Mouse (Mus musculus) heart, adult 8-10 months (tissue): ENCODE measurements around the gene Rad51d. TPM values are rescaled to one million over a fixed set of nuclear protein-coding genes. Genes with fewer than 3 reads are reported as not detected.

ENCODE experiments used
- total RNA-seq, 4 experiments: library from RNA; stranded (reverse); gene quantifications; 2 replicates each; pipeline ENCODE4 v1.2.4; 2022

Gene Rad51d
- total RNA-seq, 4 experiments from 2014 or later, result 7.8 to 10.9 (median 9.9) TPM

Other genes starting within 250 kb of the Rad51d start
- under 1 TPM; 0.19 to 0.28 (median 0.27) TPM for gene Cct6b, start 126.3 kb downstream of the Rad51d start, total RNA-seq
- gene Zfp830, start 126.3 kb downstream of the Rad51d start, total RNA-seq, result 10 to 100 TPM; 12.4 to 13.9 (median 13.1) TPM
- 10 to 100 TPM; 13.7 to 16.8 (median 16.6) TPM for gene Lig3, start 109.5 kb downstream of the Rad51d start, total RNA-seq
- gene Rffl, start 19.4 kb downstream of the Rad51d start, total RNA-seq, result 1 to 10 TPM; 3.8 to 4.7 (median 4.7) TPM
- gene Fndc8, start 1.5 kb upstream of the Rad51d start, total RNA-seq, result not detected
- gene Nle1, start 17.8 kb upstream of the Rad51d start, total RNA-seq, result 10 to 100 TPM in 2 of 4 experiments, 1 to 10 TPM in 2; 7.0 to 13.0 (median 9.7) TPM
- 100 to 1,000 TPM; 170 to 223 (median 177) TPM for gene Unc45b, start 19.9 kb upstream of the Rad51d start, total RNA-seq
- 10 to 100 TPM; 43.9 to 65.9 (median 55.1) TPM for gene Slfn5, start 60.7 kb upstream of the Rad51d start, total RNA-seq
- gene Slfn9, start 101.2 kb upstream of the Rad51d start, total RNA-seq, result under 1 TPM; 0.56 to 0.72 (median 0.62) TPM
- gene Slfn8, start 130.2 kb upstream of the Rad51d start, total RNA-seq, result under 1 TPM; 0.43 to 0.76 (median 0.67) TPM
- gene Slfn2, start 174.5 kb upstream of the Rad51d start, total RNA-seq, result 1 to 10 TPM; 1.8 to 4.6 (median 2.3) TPM
- under 1 TPM in 3 of 4 experiments, not detected in 1; 0.12 to 0.66 (median 0.14) TPM for gene Slfn1, start 226.2 kb upstream of the Rad51d start, total RNA-seq